Mouse (Mus musculus): ENCODE data around the gene Spata48.

GRCm38 (mm10) chr11:11529165-11529564 lies 67.3 kb downstream of the Spata48 start:
- no peak for TF ChIP-seq CTCF (IDR thresholded peaks at IDR 0.05; ENCODE audit: low read depth)
- TF ChIP-seq EP300 (IDR thresholded peaks at IDR 0.05; ENCODE audit: low read depth), result no peak

All from liver, embryonic 14.5 days (tissue).